Mouse (Mus musculus) stomach, embryonic 14.5 days (tissue): ENCODE measurements at regions not wholly inside any gene's neighbourhood (a gene's known extent, or its start where the extent isn't known, plus 50 kb on each side); places are given as distances from the start of the nearest gene placed in this dataset.

Experiments used
- ATAC-seq: fragments of 200-750 bp; cut with Nextera tagmentation; 2 replicates; pipeline ENCODE4 v1.8.0; 2017; ENCODE audit warnings: low read depth, moderate TSS enrichment; ENCODE audit not compliant: insufficient number of reproducible peaks, insufficient read depth, low FRiP score
- H3K27ac ChIP-seq: fragments of 300-500 bp; sonication (generic); 2 replicates; pipeline ENCODE4 v1.5.1; 2014; ENCODE audit warnings: mild to moderate bottlenecking, low read length, moderate library complexity, mixed read lengths
- H3K27me3 ChIP-seq: fragments of 300-500 bp; sonication (generic); 2 replicates; pipeline ENCODE4 v1.6.1; 2014; ENCODE audit warnings: low read length, control low read depth, mixed read lengths; ENCODE audit not compliant: control insufficient read depth, insufficient read depth
- H3K36me3 ChIP-seq: fragments of 300-500 bp; sonication (generic); 2 replicates; pipeline ENCODE4 v1.6.1; 2014; ENCODE audit warnings: mild to moderate bottlenecking, control low read depth, low read length, moderate library complexity, mixed read lengths; ENCODE audit not compliant: control insufficient read depth, insufficient read depth
- H3K4me1 ChIP-seq: fragments of 300-500 bp; sonication (generic); 2 replicates; pipeline ENCODE4 v1.6.1; 2014; ENCODE audit warnings: low read length, control low read depth, mixed read lengths; ENCODE audit not compliant: control insufficient read depth, insufficient read depth
- H3K4me2 ChIP-seq: fragments of 300-500 bp; sonication (generic); replicated peaks from 2 replicates; pipeline ENCODE4 v1.6.1; 2014; ENCODE audit warnings: low read depth, low read length, control low read depth
- H3K4me3 ChIP-seq: fragments of 300-500 bp; sonication (generic); 2 replicates; pipeline ENCODE4 v1.5.1; 2014; ENCODE audit warnings: low read depth, low read length, control low read depth
- H3K9ac ChIP-seq: fragments of 300-500 bp; sonication (generic); replicated peaks from 2 replicates; pipeline ENCODE4 v1.6.1; 2014; ENCODE audit warnings: low read depth, mild to moderate bottlenecking, control low read depth, low read length, moderate library complexity, mixed read lengths
- H3K9me3 ChIP-seq: fragments of 300-500 bp; sonication (generic); 2 replicates; pipeline ENCODE4 v1.6.1; 2016; ENCODE audit warnings: low read depth, low read length, control low read depth; ENCODE audit not compliant: control insufficient read depth
- WGBS: fragments of 180-500 bp; shearing (Covaris S2); extraction: QIAGEN DNeasy Blood & Tissue Kit; methylation state at CpG from one replicate; pipeline ENCODE4 v1.1.7; 2014; 5-methylcytosine and 5-hydroxymethylcytosine counted together

DNA sequence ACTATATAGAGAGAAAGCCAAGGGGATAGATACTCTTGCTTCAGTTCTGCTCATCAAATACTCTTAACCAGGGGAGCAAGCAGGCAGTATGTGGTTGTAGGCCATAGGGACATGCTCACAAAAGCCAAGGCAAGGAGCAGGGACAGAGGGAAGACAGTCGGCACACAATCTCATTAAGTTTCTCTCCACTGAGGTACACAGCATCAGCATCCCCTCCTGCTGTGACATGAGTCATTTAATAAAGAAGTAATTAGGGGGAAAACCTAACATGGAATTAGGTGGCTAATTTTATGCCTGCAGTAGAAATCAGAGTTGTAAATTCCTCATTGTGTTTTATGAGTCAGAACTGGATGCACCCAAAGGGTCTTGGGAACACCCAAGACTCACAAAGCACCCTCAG is 203.2 kb downstream of the Pdgfra start:
- 90% methylated on average over 1 of the region's 1 CpGs for WGBS
- H3K4me3 ChIP-seq: no peak overlapping the region
- no peak for ATAC-seq
- no peaks in the 10 kb centered on the region for H3K4me1 ChIP-seq
- H3K4me2 ChIP-seq: no peak overlapping the region
- no peaks in the 10 kb centered on the region for H3K27me3 ChIP-seq
- no peak overlapping the region for H3K27ac ChIP-seq
- no peaks in the 10 kb centered on the region for H3K9me3 ChIP-seq
- no peak overlapping the region for H3K9ac ChIP-seq
- no peaks in the 10 kb centered on the region for H3K36me3 ChIP-seq

DNA sequence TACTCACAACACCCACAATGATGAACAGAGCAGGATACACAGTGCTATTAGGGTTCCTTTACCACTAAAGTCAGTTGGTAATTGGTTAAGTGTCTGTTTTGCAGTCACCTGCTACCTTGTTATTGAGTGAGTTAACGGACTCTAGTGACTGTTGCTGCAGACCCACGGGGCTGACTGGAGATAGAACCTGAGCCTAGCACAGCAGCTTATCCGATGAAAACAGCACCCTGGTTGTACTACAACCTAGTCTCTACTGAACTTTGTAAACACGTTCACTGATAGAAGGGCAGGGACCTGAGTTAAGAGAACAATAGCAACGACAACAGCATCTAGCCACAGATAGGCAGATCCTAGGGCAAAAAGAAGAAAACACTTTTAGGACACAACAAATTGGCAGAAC is 206.8 kb downstream of the Pdgfra start:
- Histone ChIP-seq H3K36me3 (no peaks in the 10 kb centered on the region), H3K4me2 (no peak overlapping the region), H3K27me3 (no peaks in the 10 kb centered on the region), H3K27ac (no peak overlapping the region), H3K4me3 (no peak overlapping the region), H3K9ac (no peak overlapping the region), H3K4me1 (no peaks in the 10 kb centered on the region), H3K9me3 (no peaks in the 10 kb centered on the region)
- ATAC-seq: no peak
- WGBS: 66% methylated on average over 5 of the region's 5 CpGs

DNA sequence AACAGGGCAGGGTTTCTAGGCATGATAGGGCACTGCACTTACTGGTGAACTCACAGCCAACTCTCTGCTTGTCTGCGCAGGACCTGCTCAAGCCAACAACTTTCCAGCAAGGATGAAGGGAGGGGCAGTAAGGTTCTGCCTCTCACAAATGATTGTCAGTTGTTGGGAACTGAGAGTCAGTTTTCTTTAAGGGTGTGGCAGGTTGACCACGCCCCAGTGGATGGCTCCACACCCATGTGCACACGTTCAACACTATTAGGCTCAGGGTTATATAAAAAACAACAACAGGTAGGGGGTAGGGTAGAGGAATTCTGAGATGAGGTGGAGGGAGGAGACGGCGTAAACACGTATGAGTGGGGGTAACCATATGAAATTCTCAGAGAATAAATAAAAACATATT is 210.9 kb upstream of the Kit start:
- Histone ChIP-seq H3K4me2 (no peak overlapping the region), H3K4me1 (no peaks in the 10 kb centered on the region), H3K27ac (no peak overlapping the region), H3K36me3 (no peaks in the 10 kb centered on the region), H3K27me3 (no peaks in the 10 kb centered on the region), H3K9ac (no peak overlapping the region), H3K9me3 (no peaks in the 10 kb centered on the region), H3K4me3 (no peak overlapping the region)
- ATAC-seq: no peak
- WGBS: 84% methylated on average over 6 of the region's 6 CpGs

DNA sequence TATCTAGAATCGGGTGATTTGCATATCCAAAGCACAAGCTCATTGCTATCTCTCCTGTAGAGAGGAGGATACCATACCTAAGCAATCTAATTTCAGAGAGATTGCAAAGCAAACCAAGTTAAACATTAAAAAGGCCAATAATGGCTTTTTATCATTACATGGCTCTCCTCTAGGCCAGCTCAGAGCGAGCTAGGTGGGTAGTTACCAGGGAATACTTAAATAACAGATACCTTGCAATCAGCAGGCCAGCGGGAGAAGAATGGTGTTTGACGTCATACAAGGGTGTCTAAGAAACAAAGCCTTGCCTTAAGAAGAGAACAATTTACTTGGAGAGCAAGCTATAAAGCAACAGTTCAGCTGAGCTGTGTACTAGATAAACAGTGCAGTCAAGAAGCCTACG is 207.4 kb upstream of the Kit start:
- Histone ChIP-seq H3K4me3 (no peak overlapping the region), H3K27me3 (no peaks in the 10 kb centered on the region), H3K36me3 (no peaks in the 10 kb centered on the region), H3K9me3 (no peaks in the 10 kb centered on the region), H3K4me2 (no peak overlapping the region), H3K4me1 (no peaks in the 10 kb centered on the region), H3K9ac (no peak overlapping the region), H3K27ac (no peak overlapping the region)
- ATAC-seq: no peak
- WGBS: 70% methylated on average over 5 of the region's 5 CpGs

DNA sequence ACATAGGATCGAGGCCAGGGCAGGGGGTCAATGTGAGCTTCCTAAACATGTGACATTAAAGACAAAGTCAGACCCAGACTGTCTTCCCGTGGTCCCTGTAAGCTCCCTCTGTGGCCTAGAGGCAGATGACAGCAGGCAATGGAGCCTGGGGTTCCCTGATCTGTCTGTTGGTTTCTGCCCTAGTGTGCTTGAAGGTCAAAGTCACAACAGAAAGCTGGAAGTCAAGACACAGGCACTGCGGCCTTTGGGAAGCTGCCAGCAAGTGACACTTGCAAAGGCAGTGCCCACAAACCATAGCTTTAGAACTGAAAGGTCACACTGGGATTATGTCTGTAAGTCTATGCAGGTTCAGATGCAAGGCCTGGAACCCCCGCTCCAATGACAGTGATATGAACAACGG is 206.0 kb upstream of the Kit start:
- no peaks in the 10 kb centered on the region for H3K27me3 ChIP-seq
- no peaks in the 10 kb centered on the region for H3K36me3 ChIP-seq
- no peak overlapping the region for H3K4me3 ChIP-seq
- H3K9ac ChIP-seq: no peak overlapping the region
- H3K4me2 ChIP-seq: no peak overlapping the region
- no peak overlapping the region for H3K27ac ChIP-seq
- H3K4me1 ChIP-seq: no peaks in the 10 kb centered on the region
- H3K9me3 ChIP-seq: no peaks in the 10 kb centered on the region; the same call in 1 of the 2 replicates
- ATAC-seq: no peak
- 84% methylated on average over 5 of the region's 5 CpGs for WGBS

DNA sequence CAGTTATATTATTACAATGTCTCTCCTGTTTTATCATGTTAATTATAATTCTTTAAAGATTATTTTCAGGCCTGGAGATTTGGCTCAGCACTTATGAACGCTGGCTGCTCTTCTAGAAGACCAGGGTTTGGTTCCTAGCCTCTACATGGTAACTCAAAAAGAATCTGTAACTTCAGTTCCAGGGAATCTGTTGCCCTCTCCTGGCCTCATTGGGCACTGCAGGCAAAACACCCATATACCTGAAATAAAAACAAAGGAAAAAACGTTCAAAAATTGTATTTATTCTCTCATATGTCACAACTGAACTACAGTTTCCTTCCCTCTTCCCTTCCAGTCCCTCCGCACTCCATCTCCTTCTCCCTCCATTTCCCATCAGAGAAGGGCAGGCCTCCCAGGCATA is 201.9 kb upstream of the Kit start:
- no peak overlapping the region for H3K4me3 ChIP-seq
- H3K27me3 ChIP-seq: no peaks in the 10 kb centered on the region
- ATAC-seq: no peak
- no peak overlapping the region for H3K27ac ChIP-seq
- no peak overlapping the region for H3K9ac ChIP-seq
- 68% methylated on average over 3 of the region's 3 CpGs for WGBS
- H3K9me3 ChIP-seq: no peaks in the 10 kb centered on the region; the same call in 1 of the 2 replicates
- no peak overlapping the region for H3K4me2 ChIP-seq
- peaks cover 26% of the 10 kb centered on the region for H3K4me1 ChIP-seq
- H3K36me3 ChIP-seq: no peaks in the 10 kb centered on the region

DNA sequence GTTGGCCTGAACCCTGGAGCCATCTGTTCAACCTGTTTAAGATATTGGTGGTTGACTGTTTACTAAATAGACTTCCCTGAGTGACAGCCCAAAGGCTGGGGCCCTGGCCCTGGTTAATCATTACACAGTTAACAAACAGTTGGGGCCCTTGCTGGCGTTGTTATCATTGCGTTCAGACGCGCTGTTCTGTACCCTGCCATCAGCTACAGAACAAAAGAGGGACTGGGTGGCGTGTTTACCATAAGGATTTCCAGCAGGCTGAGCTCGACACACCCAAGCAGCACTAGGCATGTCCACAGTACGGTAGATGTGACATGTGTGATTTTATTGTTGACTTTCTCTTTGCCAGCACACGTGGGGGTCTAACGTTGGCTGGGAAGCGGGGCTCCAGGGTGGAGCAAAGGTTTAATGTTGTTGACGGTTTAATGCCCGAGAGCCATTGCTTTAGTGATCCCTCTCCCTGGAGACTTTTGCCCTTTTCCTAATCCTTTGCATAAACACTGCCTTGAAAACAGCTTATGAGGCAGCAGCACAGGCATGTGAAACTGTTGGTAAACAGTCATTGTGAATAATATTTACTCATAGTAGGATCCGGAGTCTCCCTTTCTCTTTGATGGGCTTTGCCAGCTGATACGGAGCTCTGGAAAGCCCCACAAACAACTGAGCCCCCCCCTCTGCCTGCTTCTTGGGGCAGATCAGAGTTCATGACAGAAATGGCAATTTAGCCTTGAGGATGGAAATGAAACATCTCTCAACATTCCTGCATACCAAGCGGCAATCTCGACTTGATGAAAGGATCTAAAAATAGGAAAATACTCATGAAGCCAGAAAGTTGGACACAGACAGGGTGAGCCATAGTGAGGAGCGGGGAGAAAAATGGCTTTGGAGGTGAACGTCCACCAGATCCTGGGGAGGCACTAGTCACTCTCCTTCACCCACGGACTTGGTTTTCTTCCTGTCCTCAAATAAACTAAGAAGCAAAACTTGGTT is 197.1 kb upstream of the Kit start:
- Histone ChIP-seq H3K36me3 (no peaks in the 10 kb centered on the region), H3K4me1 (peaks cover 29% of the 10 kb centered on the region), H3K9me3 (no peaks in the 10 kb centered on the region; the same call in 1 of the 2 replicates), H3K27ac (peak overlapping the region; percentile 77), H3K27me3 (no peaks in the 10 kb centered on the region), H3K4me3 (no peak overlapping the region), H3K4me2 (peak overlapping the region; percentile 29), H3K9ac (no peak overlapping the region)
- 28% methylated on average over 19 of the region's 19 CpGs for WGBS
- peak; percentile 95 for ATAC-seq

DNA sequence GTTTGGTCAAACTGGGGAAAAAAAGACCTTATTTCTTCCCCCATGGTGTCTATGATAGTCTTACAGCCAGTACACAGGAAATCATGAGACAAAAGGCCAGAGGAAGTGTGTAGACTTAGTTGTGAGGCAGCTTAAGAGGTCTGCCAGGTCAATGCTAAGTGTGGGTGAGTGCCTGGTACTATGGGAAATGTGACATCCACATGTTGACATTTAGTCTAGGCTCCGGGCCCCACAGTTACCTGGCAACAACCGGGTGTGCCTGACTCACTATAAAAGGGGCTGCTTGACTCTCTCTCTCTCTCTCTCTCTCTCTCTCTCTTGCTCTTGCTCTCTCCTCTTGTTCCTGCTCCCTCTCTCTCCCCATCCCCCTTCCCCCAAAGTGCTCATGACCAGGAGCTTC is 196.1 kb upstream of the Kit start:
- Histone ChIP-seq H3K9ac (no peak overlapping the region), H3K4me1 (peaks cover 29% of the 10 kb centered on the region), H3K4me2 (no peak overlapping the region), H3K9me3 (no peaks in the 10 kb centered on the region), H3K4me3 (no peak overlapping the region), H3K27me3 (no peaks in the 10 kb centered on the region), H3K27ac (peak overlapping the region; percentile 77), H3K36me3 (no peaks in the 10 kb centered on the region)
- 15% methylated on average over 2 of the region's 2 CpGs for WGBS
- peak; percentile 60 for ATAC-seq
